Mouse (Mus musculus) G1E (cell line): ENCODE results near the gene Dop1a. TPM values are rescaled to one million over a fixed set of nuclear protein-coding genes. Genes with fewer than 3 reads are reported as not detected.

ENCODE experiments used
- ATAC-seq: 2 replicates; pipeline ENCODE4 v1.8.0; 2016; ENCODE audit warnings: mild to moderate bottlenecking; ENCODE audit not compliant: insufficient number of reproducible peaks, poor library complexity, low FRiP score, severe bottlenecking; ENCODE audit errors: extremely low read depth
- DNase-seq: peaks from one replicate; pipeline ENCODE4 v3.0.0; 2012; ENCODE audit warnings: low spot score
- H3K27me3 ChIP-seq: 2 replicates; pipeline ENCODE4 v1.6.1; 2012; ENCODE audit warnings: mild to moderate bottlenecking, low read length, inconsistent platforms; ENCODE audit not compliant: insufficient read depth
- H3K36me3 ChIP-seq: replicated peaks from 2 replicates; pipeline ENCODE3; 2012; ENCODE audit warnings: mild to moderate bottlenecking, inconsistent platforms
- H3K4me1 ChIP-seq: 2 replicates; pipeline ENCODE4 v1.6.1; 2012; ENCODE audit warnings: low read depth, low read length, inconsistent platforms, mixed read lengths; ENCODE audit not compliant: insufficient read depth
- H3K4me3 ChIP-seq: 2 replicates; pipeline ENCODE4 v1.5.1; 2012; ENCODE audit warnings: low read depth, mild to moderate bottlenecking, inconsistent platforms, low read length, moderate library complexity, mixed read lengths
- H3K9me3 ChIP-seq: replicated peaks from 2 replicates; pipeline ENCODE4 v1.6.1; 2012; ENCODE audit warnings: inconsistent platforms
- CTCF ChIP-seq: IDR thresholded peaks from 2 replicates; pipeline ENCODE4 v1.5.1; 2012; ENCODE audit warnings: low read depth, low read length, inconsistent platforms, mixed read lengths
- GATA1 ChIP-seq: IDR thresholded peaks from 2 replicates; pipeline ENCODE4 v1.6.1; 2012; ENCODE audit warnings: borderline replicate concordance, low read length, inconsistent platforms, mixed read lengths
- GATA2 ChIP-seq: IDR thresholded peaks from 2 replicates; pipeline ENCODE4 v1.6.1; 2012; ENCODE audit warnings: low read depth, low read length, inconsistent platforms, borderline replicate concordance
- POLR2AphosphoS5 ChIP-seq: IDR thresholded peaks from 2 replicates; pipeline ENCODE4 v1.6.1; 2012; ENCODE audit warnings: low read depth, low read length, inconsistent platforms; ENCODE audit not compliant: insufficient replicate concordance
- TAL1 ChIP-seq: conservative IDR thresholded peaks from 2 replicates; pipeline ENCODE4 v1.6.1; 2012; ENCODE audit warnings: low read depth, low read length, inconsistent platforms, mixed read lengths
- polyA plus RNA-seq: library from polyadenylated mRNA; stranded (reverse); fragments of >175 nt; gene quantifications from 2 replicates; pipeline ENCODE4 v1.2.3, GENCODE M21; 2012
- total RNA-seq, 2 experiments: library from RNA; stranded (forward) in 1 of 2; stranded (reverse) in 1 of 2; fragments of 200-1000 nt in 1 of 2; fragments of >200 nt in 1 of 2; fragmentation: Nextera tagmentation in 1 of 2; gene quantifications; 2 replicates each; pipeline ENCODE4 v1.2.3; 2014 to 2017

The Dop1a gene
- total and polyA plus RNA-seq, 3 experiments, result 3.4 to 56.7 (median 33.3) TPM

DNA sequence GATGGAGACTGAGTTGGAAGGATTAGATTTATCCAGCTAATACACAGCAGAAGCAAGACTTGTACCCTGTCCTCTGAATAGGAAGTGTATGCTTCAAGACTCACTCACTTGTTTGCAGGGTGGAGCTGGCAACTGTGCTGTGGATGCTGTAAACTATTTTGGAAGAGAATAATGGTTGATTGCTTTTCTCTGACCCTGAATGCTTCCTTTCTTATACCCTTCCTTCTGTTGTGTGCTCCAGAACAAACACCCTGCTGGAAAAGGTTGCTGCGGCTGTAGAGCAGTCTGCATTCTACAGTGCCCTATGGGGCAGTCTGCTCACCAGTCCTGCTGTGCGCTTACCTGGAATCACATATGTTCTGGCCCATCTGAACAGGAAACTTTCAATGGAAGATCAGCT lies 24.8 kb downstream of the Dop1a start:
- no peak for ATAC-seq
- peaks cover 41% of the 10 kb centered on the region for H3K36me3 ChIP-seq

DNA sequence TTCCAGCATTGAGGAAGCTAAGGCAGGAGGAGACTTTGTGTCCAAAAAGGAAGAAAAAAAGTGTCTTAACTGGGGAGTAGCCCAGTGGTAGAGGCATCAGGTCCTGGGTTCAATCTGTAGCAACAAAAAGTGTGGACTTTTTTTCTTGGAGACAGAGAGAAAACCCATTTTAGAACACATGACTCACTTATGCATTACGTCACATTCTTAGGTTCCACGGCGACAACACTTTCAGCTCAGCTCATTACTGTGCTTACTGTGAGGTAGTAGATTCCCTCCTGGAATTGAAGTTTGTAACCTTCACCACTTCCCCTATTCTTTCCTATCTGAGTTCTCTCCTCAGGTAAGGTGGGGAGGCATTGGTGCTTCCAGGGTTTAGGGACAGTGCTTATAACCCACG lies 29.3 kb downstream of the Dop1a start:
- H3K4me3 ChIP-seq, result no peak overlapping the region
- H3K4me1 ChIP-seq, result no peaks in the 10 kb centered on the region
- ATAC-seq (no peak), DNase-seq (no peak)
- H3K36me3 ChIP-seq, result peaks cover 44% of the 10 kb centered on the region
- H3K9me3 ChIP-seq, result no peaks in the 10 kb centered on the region
- TF ChIP-seq TAL1, result no peak
- TF ChIP-seq GATA1, result no peak
- no peak for TF ChIP-seq POLR2AphosphoS5
- TF ChIP-seq GATA2, result no peak
- TF ChIP-seq CTCF, result no peak
- H3K27me3 ChIP-seq, result no peaks in the 10 kb centered on the region

More for the DNA sequence above, 24.8 kb downstream of the Dop1a start:
- no peak for TF ChIP-seq CTCF
- no peak for TF ChIP-seq GATA2
- TF ChIP-seq TAL1, result no peak
- TF ChIP-seq GATA1, result no peak
- no peak for TF ChIP-seq POLR2AphosphoS5
- no peak overlapping the region for H3K4me3 ChIP-seq
- H3K27me3 ChIP-seq, result no peaks in the 10 kb centered on the region
- H3K9me3 ChIP-seq, result no peaks in the 10 kb centered on the region
- no peak for DNase-seq
- no peaks in the 10 kb centered on the region for H3K4me1 ChIP-seq

DNA sequence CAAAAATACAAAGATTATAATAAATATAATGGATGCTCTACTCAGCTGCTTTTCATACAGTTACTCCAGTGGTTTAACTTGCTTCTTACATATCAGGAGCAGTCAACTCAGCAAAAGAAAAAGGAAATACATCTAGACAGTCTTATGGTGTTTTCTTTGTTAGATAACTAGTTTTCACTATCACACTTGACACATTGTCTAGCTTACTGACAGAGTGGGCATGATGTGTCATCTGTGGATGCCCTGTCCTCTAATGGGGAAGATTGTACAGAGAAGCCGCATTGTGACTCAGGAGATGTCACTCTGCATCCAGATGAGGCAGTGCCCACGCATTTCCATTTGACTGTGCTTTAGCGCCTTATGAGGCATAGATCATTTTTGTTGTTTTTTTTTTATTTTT lies 32.1 kb downstream of the Dop1a start:
- ATAC-seq, result no peak
- no peaks in the 10 kb centered on the region for H3K4me1 ChIP-seq
- TF ChIP-seq POLR2AphosphoS5 (no peak), CTCF (no peak), GATA1 (no peak), TAL1 (no peak), GATA2 (no peak)
- no peaks in the 10 kb centered on the region for H3K27me3 ChIP-seq
- H3K36me3 ChIP-seq, result peaks cover 40% of the 10 kb centered on the region
- DNase-seq, result no peak
- H3K4me3 ChIP-seq, result no peak overlapping the region
- no peaks in the 10 kb centered on the region for H3K9me3 ChIP-seq

- H3K9me3 ChIP-seq, result no peaks in the 10 kb centered on the region
- ATAC-seq (no peak), DNase-seq (no peak)
- peaks cover 34% of the 10 kb centered on the region for H3K36me3 ChIP-seq
- no peak overlapping the region for H3K4me3 ChIP-seq
- TF ChIP-seq GATA2 (no peak), TAL1 (no peak), POLR2AphosphoS5 (no peak), GATA1 (no peak), CTCF (no peak)
- H3K27me3 ChIP-seq, result no peaks in the 10 kb centered on the region
- H3K4me1 ChIP-seq, result peaks cover 2% of the 10 kb centered on the region; the same call in 1 of the 2 replicates
These were observed 40.5 kb downstream of the Dop1a start for GRCm38 (mm10) chr9:86507437-86507836.

DNA sequence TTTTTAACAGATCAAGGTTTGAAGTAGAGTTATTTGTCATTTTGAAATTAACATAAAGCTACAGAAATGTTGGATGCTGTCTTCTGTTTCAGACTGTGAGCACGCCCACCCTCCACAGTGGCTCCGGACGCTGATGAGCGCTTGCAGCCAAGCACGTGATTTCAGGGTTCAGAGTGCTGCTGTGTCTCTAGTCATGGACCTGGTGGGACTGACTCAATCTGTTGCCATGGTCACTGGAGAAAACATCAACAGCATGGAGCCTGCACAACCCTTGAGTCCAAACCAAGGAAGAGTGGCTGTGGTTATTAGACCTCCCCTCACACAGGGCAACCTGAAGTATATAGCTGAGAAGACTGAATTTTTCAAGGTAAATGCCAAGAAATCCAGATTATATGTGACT lies 46.8 kb downstream of the Dop1a start:
- ATAC-seq, result no peak
- Histone ChIP-seq H3K4me3 (no peak overlapping the region), H3K9me3 (no peaks in the 10 kb centered on the region), H3K4me1 (no peaks in the 10 kb centered on the region), H3K27me3 (no peaks in the 10 kb centered on the region), H3K36me3 (peaks cover 52% of the 10 kb centered on the region)
- TF ChIP-seq TAL1 (no peak), CTCF (no peak)
- no peak for DNase-seq

DNA sequence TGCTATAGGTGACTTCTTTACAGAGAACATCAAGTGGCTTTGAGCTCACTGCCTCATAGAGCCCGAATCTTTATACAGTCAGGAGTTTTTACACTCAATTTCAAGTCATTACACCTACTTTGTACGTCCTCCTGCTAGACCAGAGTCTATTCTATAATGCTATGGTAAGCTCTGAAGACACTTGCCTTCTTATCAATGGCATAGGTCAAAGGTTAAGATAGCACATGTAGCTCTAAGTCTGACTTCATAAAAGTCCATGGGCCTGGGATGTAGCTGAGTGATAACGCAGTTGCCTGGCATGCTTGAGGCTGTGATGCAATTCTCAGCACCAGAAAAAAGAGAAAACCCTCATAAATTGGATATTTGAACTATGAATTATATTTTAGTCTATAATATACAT lies 47.4 kb downstream of the Dop1a start:
- Histone ChIP-seq H3K36me3 (peaks cover 57% of the 10 kb centered on the region), H3K4me3 (no peak overlapping the region), H3K9me3 (no peaks in the 10 kb centered on the region), H3K4me1 (no peaks in the 10 kb centered on the region), H3K27me3 (no peaks in the 10 kb centered on the region)
- no peak for TF ChIP-seq TAL1
- ATAC-seq, result no peak
- DNase-seq, result no peak

DNA sequence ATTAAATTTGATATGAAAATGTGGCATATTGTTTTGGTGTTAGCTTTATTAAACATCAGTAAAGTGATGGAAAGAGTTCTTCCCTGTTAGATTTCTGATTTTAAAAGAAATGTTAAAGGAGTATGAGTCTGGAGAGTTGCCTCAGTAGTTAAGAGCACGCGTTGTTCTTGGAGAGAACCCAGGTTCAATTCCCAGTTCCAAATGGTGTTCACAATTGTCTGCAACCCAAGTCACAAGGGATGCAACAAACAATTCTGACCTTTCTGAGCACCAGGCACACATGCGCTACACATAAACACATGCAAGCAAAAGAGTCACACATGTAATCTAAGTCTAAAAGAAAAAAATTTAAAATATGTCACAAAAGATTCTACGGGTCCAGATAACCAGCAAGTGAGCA lies 47.8 kb downstream of the Dop1a start:
- H3K4me3 ChIP-seq, result no peak overlapping the region
- DNase-seq, result no peak
- no peaks in the 10 kb centered on the region for H3K27me3 ChIP-seq
- TF ChIP-seq POLR2AphosphoS5, result no peak
- TF ChIP-seq GATA2, result no peak
- TF ChIP-seq TAL1, result no peak
- no peak for TF ChIP-seq CTCF
- TF ChIP-seq GATA1, result no peak
- peaks cover 58% of the 10 kb centered on the region for H3K36me3 ChIP-seq
- no peaks in the 10 kb centered on the region for H3K9me3 ChIP-seq
- no peak for ATAC-seq
- no peaks in the 10 kb centered on the region for H3K4me1 ChIP-seq
